Mouse (Mus musculus) G1E (cell line): ENCODE data around the gene 9430015G10Rik.

ENCODE experiments used
- CTCF ChIP-seq: IDR thresholded peaks from 2 replicates; pipeline ENCODE4 v1.5.1; 2012; ENCODE audit warnings: low read depth, low read length, inconsistent platforms, mixed read lengths
- GATA1 ChIP-seq: IDR thresholded peaks from 2 replicates; pipeline ENCODE4 v1.6.1; 2012; ENCODE audit warnings: borderline replicate concordance, low read length, inconsistent platforms, mixed read lengths
- TAL1 ChIP-seq: conservative IDR thresholded peaks from 2 replicates; pipeline ENCODE4 v1.6.1; 2012; ENCODE audit warnings: low read depth, low read length, inconsistent platforms, mixed read lengths

- TF ChIP-seq CTCF (no peak), TAL1 (no peak), GATA1 (no peak)
Measured at GRCm38 (mm10) chr4:156135112-156135511, 25.3 kb downstream of the 9430015G10Rik start.
